Mouse (Mus musculus) frontal cortex, postnatal 25 days (tissue): ENCODE results near the gene 1700029P11Rik.

Experiments
- DNase-seq, 2 experiments: peaks; one replicate each; pipeline ENCODE4 v3.0.0; 2022; ENCODE audit warnings: low spot score in 2 of 2

Gene 1700029P11Rik

DNA sequence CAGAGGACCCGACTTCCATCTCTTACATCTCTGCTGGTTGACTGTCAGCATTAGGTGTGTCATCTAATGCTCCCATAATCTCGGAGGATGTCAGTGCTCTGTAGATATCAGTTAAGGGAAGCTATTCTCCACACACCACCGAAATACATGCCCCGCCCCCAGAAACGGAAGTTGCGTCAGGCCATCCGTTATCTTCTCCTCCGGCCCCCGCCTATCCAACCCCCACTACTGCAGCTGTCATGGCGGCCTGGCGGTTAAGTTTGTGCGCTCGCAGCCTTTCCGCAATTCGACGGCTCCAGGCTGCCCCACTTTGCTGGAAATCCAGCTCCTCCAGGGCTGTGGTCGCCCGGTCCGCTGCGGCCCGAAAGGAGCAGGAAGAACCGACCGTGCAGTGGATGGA, at the start of gene 1700029P11Rik:
1700029P11Rik (plus strand) TSS at position 220 of the 400 bp plus-strand sequence.
- DNase-seq, result no peak

DNA sequence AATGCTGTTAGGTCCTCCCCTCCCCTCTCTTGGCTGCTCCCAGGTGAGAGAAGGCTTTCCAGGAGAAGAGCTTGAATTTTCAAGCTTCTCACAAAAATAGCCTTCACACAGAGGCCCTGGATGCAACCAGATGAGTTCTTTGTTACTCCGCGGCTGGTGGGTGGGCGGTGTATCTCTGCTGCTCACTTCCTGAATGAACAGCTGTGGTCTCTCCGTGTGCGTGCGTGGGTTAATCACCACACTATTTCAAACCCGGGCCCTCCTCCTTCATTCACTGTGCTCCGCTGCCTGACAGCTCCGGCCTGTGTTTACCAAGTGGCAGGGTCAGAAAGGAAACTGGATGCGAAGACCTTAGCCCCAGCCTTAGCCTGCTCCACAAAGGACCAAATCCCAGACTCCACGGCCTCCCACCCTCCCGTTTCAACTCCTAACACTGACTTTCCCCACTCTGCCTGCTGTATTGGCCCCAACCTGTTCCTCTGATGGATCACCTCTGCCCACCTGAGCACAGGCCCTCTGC, 47.3 kb upstream of the 1700029P11Rik start:
- DNase-seq, result peak; percentile 51 to 57

DNA sequence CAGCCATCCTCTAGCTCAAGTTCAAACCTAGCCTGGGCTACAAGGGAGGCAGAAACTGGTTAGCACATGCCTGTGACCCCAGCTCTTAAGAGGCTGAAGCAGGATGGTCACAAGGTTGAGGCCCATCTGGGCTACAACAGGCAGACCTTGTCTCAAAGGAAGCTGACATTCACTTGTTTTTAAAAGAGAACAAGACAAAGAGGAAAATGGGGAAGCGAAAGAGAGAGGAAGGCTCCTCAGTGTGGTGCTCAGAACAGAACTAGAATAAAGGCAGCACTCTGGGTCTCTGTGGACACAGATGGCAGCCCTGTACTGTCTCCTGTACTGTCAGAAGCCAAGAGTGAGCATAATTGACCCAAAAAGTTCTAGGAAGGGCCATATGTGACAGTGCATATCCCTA, 46.4 kb upstream of the 1700029P11Rik start:
- DNase-seq, result no peak

DNA sequence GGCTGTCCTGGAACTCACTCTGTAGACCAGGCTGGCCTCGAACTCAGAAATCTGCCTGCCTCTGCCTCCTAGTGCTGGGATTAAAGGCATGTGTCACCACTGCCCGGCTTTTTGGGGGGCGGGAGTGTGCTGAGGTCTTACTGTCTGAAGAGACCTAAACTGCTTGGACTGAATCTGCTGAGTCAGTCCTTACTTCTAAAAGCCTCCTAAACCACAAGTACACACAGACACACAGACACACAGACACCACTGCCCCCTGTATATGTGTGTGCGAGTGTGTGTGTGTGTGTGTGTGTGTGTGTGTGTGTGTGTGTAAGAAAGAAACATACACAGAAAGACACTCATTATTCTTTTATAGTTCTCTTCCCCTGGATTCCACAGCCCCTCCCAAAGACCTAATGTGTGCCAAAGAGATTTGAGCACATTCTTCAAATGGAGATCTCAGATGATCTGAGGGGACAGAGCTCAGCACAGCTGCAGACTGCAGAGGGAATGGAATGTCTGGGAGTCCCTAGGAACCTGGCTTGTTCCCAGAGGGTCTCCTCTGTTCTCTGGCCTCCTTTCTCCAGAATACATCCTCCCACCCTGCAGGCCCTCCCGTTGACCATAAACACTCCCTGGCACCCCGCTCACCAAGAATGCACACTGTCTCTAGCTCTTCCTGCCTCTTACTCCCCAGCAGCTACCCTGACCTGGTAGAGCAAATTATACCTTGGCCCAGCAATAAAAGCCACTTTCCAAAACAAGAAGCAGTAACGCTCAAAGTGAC, 44.3 kb upstream of the 1700029P11Rik start:
- DNase-seq, result no peak

DNA sequence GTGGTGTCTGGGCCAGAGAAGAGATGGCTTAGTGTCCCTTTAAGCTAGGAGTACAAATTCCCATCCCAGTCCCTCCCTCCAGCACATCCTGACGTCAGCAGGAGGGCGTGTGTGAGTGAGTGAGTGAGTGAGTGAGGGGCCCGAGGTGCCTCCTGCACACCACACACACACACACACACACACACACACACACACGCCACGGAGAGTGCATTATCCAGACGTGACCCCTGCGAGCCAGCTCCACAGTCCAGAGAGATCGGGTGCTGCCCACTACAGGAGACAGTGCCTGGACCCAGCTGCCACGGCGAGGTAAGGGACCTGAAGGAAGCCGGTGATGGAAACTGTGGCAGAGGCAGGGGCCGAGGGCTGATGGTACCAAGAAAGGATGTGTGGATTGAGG, 43.7 kb upstream of the 1700029P11Rik start, which contains the start of gene Csdc2:
Csdc2 (plus strand) TSS at position 81 of the 400 bp plus-strand sequence.
- DNase-seq, result no peak

DNA sequence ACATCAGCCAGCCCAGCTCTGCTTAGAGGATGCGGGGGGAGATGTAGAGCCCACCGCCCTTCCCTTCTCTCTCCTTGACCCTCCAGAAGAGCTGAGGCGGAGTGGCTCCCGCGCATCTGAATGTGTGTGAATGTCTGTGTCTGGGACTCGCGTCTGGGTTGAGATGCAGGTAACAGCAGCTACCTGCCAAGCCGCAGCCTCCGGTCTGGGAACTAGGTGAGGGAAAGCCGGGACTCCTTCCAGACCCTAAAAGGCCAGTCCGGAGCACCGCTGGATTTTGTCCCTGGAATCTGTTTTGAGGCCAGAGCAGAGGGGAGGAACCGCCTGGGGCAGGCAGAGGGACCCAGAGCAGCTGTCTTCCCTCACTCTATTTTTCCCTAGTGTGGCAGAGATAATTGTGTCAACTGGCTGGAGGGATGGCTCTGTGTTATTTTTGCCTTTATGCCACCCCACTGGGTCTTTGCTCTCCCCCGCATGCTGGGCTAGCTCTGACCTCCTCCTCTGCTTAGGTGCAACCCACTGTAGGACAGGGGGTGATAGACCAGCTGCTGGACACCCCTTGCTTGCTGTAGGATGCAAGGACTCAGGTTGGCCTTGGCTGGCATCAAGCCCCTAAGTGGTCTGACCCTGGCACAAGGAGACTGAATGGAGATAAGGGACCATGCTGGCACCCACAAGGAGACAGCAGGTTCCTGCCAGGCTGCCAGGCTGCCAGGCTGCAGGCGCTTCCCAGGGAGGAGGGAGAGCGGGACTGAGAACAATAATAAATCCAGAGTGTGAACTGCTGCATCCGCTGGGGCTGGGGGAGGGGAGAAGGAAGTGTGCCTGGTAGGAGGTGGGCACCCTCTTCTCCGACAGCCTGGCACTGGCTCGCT, 43.0 kb upstream of the 1700029P11Rik start:
- DNase-seq, result peak; percentile 50 to 67

DNA sequence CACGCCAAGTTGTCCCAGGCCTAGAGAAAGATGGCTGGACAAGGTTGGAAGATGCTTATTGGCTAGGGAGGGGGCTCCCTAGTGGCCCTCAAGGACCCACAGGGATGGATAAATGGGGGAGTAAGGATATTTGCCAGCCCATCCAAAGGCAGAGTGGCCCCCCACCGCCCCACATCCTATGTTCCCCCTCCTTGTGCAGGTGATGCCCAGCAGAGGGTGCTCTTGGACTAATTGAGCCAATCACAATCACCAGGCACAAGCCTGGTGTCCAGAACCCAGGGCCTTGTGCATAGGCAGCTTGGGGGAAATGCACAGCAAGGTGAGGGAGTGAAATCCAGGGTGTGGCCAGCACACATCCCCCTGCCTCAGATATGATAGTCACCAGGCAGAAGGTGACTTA, 42.1 kb upstream of the 1700029P11Rik start:
- no peak for DNase-seq

DNA sequence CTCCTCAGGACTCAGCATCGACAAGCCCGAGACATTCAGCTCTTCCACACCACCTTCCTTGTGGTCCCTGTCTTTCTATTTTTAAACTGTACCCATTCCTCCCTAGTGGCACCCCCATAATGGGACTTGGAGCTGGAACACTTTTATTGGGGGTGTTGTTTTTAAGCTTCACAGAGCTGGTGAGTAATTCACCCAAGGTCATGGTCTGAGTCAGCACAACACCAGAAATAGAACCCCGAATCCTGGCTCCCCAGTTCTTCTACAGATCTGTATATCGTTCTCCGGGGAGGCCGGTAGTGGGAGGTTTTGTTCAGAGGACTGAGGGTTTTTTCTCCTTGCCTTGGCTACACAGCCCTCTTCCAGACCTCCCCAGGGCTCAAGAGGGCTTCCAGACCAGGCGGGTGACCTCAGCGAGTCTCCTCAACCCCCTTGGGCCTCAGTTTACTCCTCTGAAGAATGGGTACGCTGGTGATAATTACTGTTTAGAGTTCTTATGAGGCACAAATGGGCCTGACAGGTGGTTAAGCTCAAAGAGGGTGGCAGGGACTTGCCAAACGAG, 41.1 kb upstream of the 1700029P11Rik start:
- DNase-seq, result no peak

DNA sequence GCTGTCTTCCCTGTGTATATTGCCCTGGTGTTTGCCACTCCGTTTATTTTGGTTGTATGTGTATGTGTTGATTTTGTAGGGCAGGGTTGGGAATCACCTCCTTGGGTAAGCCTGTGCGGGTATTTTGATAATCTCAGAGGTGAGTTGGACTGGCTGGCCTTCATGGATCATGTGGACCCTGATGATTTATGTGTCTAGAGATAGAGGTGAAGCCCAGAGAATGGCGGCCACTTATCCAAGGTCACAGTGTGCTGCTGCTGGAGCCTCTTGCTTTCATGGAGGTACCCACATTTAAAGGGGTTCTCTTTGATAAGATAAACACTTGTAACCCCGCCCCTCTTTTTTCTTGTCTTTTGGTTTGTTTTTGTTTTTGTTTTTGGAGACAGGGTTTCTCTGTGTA, 40.6 kb upstream of the 1700029P11Rik start:
- DNase-seq, result no peak

DNA sequence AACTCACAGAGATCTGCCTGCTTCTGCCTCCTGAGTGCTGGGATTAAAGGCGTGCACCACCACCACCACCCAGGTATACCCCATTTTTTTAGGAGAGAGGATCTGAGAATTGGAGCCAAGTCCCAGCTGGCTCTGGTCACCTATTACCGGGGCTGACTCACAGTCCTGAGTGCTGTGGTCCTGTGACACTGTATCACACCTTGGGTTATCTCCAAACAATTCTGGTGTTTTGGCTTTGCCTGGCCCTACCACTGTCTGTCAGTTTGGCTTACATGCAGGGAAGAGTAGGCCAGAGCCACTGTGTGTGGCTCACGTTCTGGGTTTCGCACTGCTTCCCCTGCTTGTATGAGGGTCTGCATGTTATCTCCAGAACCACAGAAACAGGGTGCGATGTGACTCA, 40.1 kb upstream of the 1700029P11Rik start:
- no peak for DNase-seq

DNA sequence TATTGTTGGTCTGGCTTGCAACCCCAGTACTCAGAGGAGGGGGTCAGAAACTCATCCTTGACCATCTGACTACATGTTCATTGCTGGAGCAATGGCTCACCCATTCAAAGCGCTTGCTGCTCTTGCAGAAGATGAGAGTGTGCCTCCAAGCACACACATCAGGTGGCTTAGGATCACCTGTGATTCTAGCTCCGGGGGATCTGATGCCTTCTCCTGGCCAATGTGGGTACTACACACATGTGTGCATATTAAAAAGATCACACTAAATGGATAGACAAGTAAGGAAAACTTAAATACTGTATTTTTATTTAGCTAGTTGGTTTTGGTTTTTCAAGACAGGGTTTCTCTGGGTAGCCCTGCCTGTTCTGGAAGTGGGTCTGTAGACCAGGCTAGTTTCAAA, 39.3 kb upstream of the 1700029P11Rik start:
- DNase-seq, result no peak

DNA sequence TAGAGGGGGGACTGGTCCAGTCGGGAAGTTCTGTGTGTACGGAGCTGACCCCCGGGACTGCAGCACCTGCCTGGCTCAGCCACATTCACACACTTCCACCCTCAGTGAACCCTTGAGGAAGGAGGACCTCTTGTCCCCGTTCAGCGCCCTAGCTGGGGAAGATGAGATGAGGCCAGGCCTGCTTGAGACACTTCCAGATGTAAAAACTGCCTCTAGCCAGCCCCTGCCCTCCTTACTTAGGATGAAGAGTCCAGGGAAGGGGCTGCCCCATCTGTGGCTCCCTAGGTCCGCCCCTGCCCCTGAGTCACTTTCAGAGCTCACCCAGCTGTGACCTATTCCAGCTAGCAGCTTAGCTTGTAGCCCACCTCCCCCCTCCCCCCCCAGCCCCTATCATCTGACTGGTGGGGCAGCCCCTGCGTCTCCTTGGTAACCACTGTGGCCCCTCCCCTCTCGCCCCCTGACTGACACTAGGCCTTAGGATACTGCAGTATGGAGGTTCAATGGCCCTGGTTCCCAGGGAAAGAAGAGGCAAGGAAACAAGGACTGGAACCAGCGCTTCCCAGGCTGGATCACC, 37.1 kb upstream of the 1700029P11Rik start:
- no peak for DNase-seq

DNA sequence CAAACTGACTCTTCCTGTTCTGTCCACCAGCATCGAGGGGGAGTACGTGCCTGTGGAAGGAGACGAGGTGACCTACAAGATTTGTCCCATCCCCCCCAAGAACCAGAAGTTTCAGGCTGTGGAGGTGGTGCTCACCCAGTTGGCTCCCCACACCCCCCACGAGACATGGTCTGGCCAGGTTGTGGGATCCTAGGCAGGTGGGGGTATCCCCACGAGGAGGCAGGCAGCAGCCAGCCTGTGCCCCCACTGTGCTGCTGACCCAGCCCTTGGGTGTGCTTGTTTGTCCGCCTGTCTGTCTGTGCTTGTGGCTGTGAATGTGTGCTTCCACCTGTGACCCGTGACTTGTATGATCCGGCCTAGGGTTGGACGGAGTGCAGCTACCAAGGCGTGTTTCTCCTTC, 31.3 kb upstream of the 1700029P11Rik start:
- DNase-seq, result no peak

DNA sequence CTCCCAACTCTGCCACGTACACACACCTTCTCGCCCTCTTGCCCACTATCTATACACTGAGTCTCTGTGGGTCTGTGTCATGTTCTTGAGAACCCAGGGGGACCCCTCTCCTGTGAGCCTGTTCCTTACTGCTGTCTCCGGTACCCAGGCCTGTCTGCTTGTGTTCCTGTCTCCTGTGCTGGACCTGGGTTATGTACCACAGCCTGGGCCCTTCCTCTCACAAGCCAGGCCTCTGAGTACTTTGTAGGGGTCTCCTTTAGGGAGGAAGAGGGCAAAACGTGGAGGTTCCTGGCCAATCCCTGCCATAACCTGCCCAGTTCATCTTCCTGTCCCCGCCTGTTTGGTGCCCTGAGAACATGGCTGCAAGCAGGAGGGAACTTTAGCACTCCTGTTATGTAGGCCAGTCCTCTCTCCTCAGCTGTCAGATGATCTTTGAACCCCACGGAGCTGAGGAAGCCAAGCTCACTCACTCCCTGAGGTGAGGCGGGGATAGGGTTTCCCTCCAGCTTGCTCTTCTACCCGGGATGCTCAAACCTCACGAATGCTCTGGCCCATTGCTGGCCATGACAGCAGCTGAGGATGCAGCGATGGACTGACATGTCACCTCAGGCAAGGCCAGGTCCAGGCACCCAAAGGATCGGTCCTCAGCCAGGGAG, 30.7 kb upstream of the 1700029P11Rik start:
- no peak for DNase-seq

DNA sequence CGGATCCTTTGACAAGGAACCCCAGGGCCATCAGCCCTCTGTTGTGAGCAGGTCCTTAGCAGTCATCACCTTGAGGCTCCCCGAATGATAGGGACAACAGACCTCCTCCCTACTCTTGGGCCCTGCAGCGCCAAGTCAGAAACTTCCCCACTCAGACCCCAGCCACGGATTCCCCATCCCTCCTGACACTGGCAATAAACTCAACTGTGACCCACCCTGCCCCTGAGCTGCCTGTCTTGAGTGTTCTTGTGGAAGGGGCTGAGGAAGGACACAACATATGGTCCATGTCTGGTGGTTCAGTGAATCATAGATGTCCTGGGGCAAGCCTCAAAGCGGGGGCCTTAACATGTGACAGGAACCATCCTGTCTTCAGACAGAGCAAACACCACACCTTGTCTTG, 29.6 kb upstream of the 1700029P11Rik start:
- no peak for DNase-seq

DNA sequence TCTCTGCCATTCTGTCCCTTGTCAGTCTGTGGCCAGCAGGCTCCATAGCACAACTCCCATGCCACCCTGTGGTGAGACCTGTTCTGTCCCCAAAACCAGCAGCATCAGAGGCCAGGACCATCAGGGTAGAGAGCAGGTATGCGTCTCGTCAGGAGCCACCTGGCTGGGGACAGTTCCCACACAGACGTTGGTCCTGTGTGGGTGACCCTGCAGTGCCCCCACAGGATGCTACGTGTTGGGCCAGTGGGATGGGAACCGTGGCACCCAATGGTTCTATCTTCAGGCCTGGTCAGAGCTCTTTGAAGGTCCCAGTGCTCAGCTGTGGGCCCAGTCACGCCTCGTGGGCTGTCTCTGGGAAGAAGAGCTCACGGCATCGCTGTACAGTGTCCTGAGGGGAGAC, 29.2 kb upstream of the 1700029P11Rik start:
- DNase-seq, result no peak

DNA sequence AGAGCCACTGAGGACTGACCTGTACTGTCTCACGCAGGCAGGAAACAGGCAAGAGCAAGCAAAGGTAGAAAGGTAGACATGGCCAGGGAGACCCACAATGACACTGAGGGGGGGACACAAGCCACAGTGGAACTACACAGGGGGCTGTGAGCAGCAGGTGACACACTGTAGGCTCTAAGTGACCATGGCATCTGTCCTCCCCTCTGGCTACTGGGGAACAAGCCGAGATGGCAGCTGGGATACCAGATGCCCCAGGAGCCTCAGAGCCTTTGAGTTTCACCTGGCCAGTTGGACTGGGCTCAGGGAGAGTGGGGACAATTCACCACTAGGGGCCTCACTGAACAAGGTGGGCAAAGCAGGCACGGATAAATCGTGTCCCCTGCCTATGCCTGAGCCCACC, 28.0 kb upstream of the 1700029P11Rik start:
- DNase-seq, result no peak

DNA sequence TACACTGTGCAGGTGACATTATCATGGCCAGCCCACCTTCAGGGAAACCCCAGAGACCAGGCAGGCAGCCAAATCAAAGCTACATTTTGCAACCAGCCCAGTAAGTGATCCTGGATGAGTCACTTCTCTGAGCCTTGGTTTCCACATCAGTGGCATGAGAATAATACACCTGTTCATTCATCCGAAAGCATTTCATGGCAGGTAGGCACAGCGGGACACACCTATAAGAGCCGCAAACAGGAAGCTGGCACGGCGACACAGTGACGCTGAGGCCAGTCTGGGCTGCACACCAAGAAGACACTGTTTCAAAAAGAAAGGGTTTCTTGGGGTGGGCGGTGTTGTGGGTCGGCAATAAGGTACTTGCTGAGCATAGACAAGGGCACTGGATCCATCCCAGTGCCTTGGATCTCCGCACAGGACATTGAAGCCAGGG, 26.2 kb upstream of the 1700029P11Rik start:
- no peak for DNase-seq

DNA sequence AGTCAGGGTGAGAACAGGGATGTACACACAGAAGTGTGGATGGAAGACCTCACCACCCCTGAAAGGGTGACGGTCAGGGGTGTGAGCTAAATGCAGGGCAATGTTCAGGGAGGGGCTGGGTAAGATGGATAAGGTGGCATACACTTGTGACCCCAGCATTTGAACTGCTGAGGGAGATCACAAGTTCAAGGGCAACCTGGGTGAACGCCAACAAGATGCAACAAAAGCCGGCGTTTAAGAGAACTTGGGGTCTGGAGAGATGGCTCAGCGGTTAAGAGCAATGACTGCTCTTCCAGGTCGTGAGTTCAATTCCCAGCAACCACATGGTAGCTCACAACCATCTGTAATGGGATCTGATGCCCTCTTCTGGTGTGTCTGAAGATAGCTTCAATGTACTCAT, 25.6 kb upstream of the 1700029P11Rik start:
- no peak for DNase-seq

DNA sequence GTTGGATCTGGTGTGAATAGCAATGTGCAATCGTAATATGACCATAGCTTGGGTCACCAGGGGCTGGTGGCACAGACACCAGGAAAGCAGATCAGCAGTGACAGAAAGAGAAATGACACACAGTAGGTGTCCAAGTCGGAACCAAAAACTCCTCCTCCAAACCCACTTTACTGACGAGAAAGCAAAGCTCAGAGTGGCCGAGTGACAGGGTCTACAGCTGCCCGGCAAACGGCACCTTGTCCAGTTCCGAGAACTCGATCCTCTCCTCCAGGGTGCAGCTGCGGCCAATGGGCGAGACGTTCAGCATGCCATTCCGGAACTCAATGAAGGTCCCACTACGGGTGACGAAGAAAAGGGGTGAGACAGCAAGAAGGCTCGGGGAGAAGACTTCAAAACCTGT, 24.9 kb upstream of the 1700029P11Rik start:
- no peak for DNase-seq

DNA sequence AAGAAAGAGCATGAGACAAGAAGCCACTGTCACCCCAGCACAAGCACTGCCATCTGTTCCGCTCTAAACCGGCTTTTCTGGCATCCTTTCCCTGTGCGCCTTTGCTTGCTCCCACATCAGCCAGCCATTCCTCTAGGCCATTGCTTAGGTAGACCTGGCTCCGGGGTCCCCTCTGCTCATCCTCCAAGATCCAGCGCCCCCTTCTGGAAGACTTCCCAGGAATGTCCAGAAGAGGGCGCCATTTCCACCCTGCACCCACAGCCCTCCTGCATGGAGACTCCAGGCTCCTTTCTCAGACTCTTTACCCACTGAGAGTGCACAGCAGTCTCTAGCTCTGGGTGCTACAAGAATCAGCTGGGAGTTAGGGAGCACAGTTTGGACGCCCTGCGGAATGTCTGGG, 23.9 kb upstream of the 1700029P11Rik start:
- DNase-seq, result no peak
